Mouse (Mus musculus): ENCODE measurements around the gene Orm3. TPM values are rescaled to one million over a fixed set of nuclear protein-coding genes. Genes with fewer than 3 reads are reported as not detected.
A peak's percentile ranks its signal among the peaks of the same experiment; 100 is the strongest.
"Not testable (repeated sequence)": the region's sequence is repeated elsewhere in the genome, so short reads cannot be mapped to it uniquely, and the experiment has no call there.

Orm3 gene
- polyA plus RNA-seq (2014; fragmentation: Nextera tagmentation; extraction: Ambion mirVana), result not detected in 2 replicates

DNA sequence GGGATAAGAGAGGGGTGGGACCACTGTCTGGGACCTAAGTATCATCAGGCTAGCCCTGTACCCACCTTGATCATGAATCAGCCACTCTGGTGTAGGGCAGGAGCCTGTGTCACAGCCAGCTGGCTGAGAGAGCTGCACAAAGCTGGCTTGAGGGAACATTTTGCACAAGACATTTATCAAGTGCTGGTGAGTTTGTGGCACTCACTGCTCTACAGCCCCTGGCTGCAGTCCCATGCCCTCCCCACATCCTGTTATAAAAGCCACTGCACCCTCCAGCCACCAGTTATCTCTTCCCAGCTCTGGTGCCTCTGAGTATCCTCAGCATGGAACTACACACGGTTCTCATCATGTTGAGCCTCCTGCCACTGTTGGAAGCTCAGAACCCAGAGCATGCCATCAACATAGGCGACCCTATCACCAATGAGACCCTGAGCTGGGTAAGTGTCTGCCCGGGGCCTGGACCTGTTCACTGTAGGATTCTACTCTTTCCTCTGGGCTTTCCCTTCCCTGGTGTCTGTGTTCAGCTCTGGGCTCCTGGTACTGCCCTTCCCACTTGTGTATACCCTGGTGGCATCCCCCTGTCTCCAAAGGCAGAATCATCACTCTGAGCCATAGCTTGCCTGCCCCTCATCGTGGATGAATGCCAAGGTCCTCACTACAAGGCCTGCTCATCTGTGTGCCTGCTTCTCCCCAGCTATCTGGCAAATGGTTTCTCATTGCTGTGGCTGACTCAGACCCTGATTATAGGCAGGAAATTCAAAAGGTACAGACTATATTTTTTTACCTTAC is at the start of gene Orm3:
Gene Orm3, plus strand, starts transcription at position 286 of the 789 bp plus-strand sequence.
- no peak within 1 kb of the TSS for H3K9ac ChIP-seq (replicated peaks; ENCODE audit: low read depth, low read length)
- no peak within 1 kb of the TSS for H3K4me2 ChIP-seq (replicated peaks; ENCODE audit: low read depth, low read length)
- no peaks in the 10 kb centered on the region for H3K27me3 ChIP-seq (ENCODE audit: control insufficient read depth, insufficient read depth, low read length)
- H3K4me1 ChIP-seq (ENCODE audit: control insufficient read depth, insufficient read depth, low read length), result no peaks in the 10 kb centered on the region
- no peak within 1 kb of the TSS for H3K27ac ChIP-seq (ENCODE audit: low read length)
- 92% methylated on average over 4 of the region's 4 CpGs for WGBS
- no peaks in the 10 kb centered on the region for H3K9me3 ChIP-seq (ENCODE audit: control insufficient read depth, low read depth, low read length)
- H3K4me3 ChIP-seq (ENCODE audit: low read depth, low read length), result no peak within 1 kb of the TSS
- no peaks in the 10 kb centered on the region for H3K36me3 ChIP-seq (ENCODE audit: control insufficient read depth, insufficient read depth, low read length)
- no peak for ATAC-seq (ENCODE audit: insufficient number of reproducible peaks, insufficient read depth, low FRiP score, low read depth)

DNA sequence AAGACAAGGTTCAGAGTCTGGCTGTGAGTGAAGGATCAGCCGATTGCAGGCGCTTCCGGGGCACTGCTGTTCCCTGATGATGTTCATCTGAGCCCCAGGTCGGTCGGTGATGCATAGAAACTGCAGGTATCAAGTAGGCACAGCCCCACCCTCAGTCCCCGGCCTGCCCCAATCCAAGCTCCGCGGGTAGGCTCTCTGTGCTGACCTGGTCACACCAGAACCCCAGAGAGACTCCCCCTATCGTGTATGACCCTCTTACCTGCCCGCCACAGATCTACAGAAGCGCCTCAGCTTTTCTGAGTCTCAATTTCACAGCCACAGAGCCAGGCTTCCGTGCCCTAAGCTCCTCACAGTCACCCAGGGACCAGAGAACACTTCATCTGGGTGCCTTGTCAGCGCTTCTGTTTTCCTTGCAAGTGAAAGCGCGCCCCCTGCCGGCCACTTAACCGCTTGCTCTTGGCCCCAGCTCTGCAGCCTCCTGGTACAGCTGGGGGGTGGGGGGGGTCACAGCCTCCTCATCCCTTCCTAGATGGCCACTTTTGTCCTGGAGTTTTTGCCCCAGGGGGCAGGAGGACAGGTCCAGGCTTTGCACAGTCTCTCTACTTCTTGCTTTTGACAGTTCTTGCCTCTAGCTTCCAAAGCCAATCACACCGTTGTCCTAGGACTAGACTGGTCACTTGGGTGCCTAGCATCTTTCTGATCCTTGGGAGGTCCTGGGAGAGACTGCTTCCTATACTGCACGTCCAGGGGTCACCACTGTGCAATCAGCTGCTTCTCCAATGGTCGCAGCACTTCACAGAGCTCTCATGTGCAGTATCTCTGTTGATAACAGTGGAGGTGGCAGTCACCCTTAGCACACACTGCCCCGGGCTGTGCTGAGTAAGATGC is 48.5 kb upstream of the Orm3 start:
- Histone ChIP-seq H3K9me3 (ENCODE audit: control insufficient read depth, low read depth, low read length) (no peaks in the 10 kb centered on the region), H3K4me3 (ENCODE audit: low read depth, low read length) (no peak overlapping the region), H3K27me3 (ENCODE audit: control insufficient read depth, insufficient read depth, low read length) (no peaks in the 10 kb centered on the region), H3K9ac (replicated peaks; ENCODE audit: low read depth, low read length) (no peak overlapping the region), H3K36me3 (ENCODE audit: control insufficient read depth, insufficient read depth, low read length) (peaks cover 39% of the 10 kb centered on the region), H3K27ac (ENCODE audit: low read length) (no peak overlapping the region), H3K4me2 (replicated peaks; ENCODE audit: low read depth, low read length) (no peak overlapping the region), H3K4me1 (ENCODE audit: control insufficient read depth, insufficient read depth, low read length) (no peaks in the 10 kb centered on the region)
- ATAC-seq (ENCODE audit: insufficient number of reproducible peaks, insufficient read depth, low FRiP score, low read depth), result peak; percentile 16; the same call in 1 of the 2 replicates
- WGBS, result 34% methylated on average over 21 of the region's 21 CpGs

GRCm38 (mm10) chr4:63308316-63308715 is 47.6 kb upstream of the Orm3 start:
- Histone ChIP-seq H3K9ac (replicated peaks; ENCODE audit: low read depth, low read length) (no peak overlapping the region), H3K27ac (ENCODE audit: low read length) (no peak overlapping the region), H3K4me1 (ENCODE audit: control insufficient read depth, insufficient read depth, low read length) (no peaks in the 10 kb centered on the region), H3K4me2 (replicated peaks; ENCODE audit: low read depth, low read length) (no peak overlapping the region), H3K27me3 (ENCODE audit: control insufficient read depth, insufficient read depth, low read length) (no peaks in the 10 kb centered on the region), H3K36me3 (ENCODE audit: control insufficient read depth, insufficient read depth, low read length) (peaks cover 42% of the 10 kb centered on the region), H3K4me3 (ENCODE audit: low read depth, low read length) (no peak overlapping the region), H3K9me3 (ENCODE audit: control insufficient read depth, low read depth, low read length) (no peaks in the 10 kb centered on the region)
- 84% methylated on average over 3 of the region's 3 CpGs for WGBS
- ATAC-seq (ENCODE audit: insufficient number of reproducible peaks, insufficient read depth, low FRiP score, low read depth), result no peak

GRCm38 (mm10) chr4:63310247-63310855 is 45.6 kb upstream of the Orm3 start:
- Histone ChIP-seq H3K27ac (ENCODE audit: low read length) (no peak overlapping the region), H3K4me1 (ENCODE audit: control insufficient read depth, insufficient read depth, low read length) (no peaks in the 10 kb centered on the region), H3K4me3 (ENCODE audit: low read depth, low read length) (no peak overlapping the region), H3K4me2 (replicated peaks; ENCODE audit: low read depth, low read length) (no peak overlapping the region), H3K36me3 (ENCODE audit: control insufficient read depth, insufficient read depth, low read length) (peaks cover 42% of the 10 kb centered on the region), H3K9ac (replicated peaks; ENCODE audit: low read depth, low read length) (no peak overlapping the region), H3K9me3 (ENCODE audit: control insufficient read depth, low read depth, low read length) (no peaks in the 10 kb centered on the region), H3K27me3 (ENCODE audit: control insufficient read depth, insufficient read depth, low read length) (no peaks in the 10 kb centered on the region)
- WGBS, result 64% methylated on average over 10 of the region's 10 CpGs
- no peak for ATAC-seq (ENCODE audit: insufficient number of reproducible peaks, insufficient read depth, low FRiP score, low read depth)

GRCm38 (mm10) chr4:63311426-63311825 is 44.5 kb upstream of the Orm3 start:
- no peak overlapping the region for H3K27ac ChIP-seq (ENCODE audit: low read length)
- no peaks in the 10 kb centered on the region for H3K4me1 ChIP-seq (ENCODE audit: control insufficient read depth, insufficient read depth, low read length)
- H3K36me3 ChIP-seq (ENCODE audit: control insufficient read depth, insufficient read depth, low read length), result peaks cover 50% of the 10 kb centered on the region
- no peak overlapping the region for H3K4me2 ChIP-seq (replicated peaks; ENCODE audit: low read depth, low read length)
- no peak for ATAC-seq (ENCODE audit: insufficient number of reproducible peaks, insufficient read depth, low FRiP score, low read depth)
- 91% methylated on average over 7 of the region's 7 CpGs for WGBS
- no peak overlapping the region for H3K4me3 ChIP-seq (ENCODE audit: low read depth, low read length)
- H3K27me3 ChIP-seq (ENCODE audit: control insufficient read depth, insufficient read depth, low read length), result no peaks in the 10 kb centered on the region
- H3K9ac ChIP-seq (replicated peaks; ENCODE audit: low read depth, low read length), result no peak overlapping the region
- H3K9me3 ChIP-seq (ENCODE audit: control insufficient read depth, low read depth, low read length), result no peaks in the 10 kb centered on the region

DNA sequence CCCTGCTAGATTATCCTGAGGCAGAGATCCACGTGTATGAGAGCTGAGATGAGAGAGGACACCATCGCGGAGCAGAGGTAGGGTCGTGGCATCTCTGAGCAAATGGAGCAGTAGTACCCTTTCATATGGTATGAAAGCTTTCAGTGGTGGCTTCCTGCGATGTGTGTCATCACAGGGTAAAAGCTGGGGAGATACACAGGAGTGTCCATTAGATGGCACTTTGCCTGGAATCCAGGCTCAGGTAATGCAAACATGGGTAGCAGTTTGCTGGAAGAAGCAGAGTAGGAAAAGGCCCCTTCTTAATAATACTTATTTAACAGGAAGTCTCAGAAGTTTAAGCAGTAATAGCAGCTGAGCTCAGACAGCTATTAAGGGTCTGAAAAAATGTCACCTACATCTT is 41.9 kb upstream of the Orm3 start:
- no peak for ATAC-seq (ENCODE audit: insufficient number of reproducible peaks, insufficient read depth, low FRiP score, low read depth)
- Histone ChIP-seq H3K4me3 (ENCODE audit: low read depth, low read length) (no peak overlapping the region), H3K9me3 (ENCODE audit: control insufficient read depth, low read depth, low read length) (no peaks in the 10 kb centered on the region), H3K27me3 (ENCODE audit: control insufficient read depth, insufficient read depth, low read length) (no peaks in the 10 kb centered on the region), H3K27ac (ENCODE audit: low read length) (no peak overlapping the region), H3K4me2 (replicated peaks; ENCODE audit: low read depth, low read length) (no peak overlapping the region), H3K9ac (replicated peaks; ENCODE audit: low read depth, low read length) (no peak overlapping the region), H3K36me3 (ENCODE audit: control insufficient read depth, insufficient read depth, low read length) (peaks cover 62% of the 10 kb centered on the region), H3K4me1 (ENCODE audit: control insufficient read depth, insufficient read depth, low read length) (no peaks in the 10 kb centered on the region)
- WGBS, result 75% methylated on average over 5 of the region's 5 CpGs

- no peak overlapping the region for H3K27ac ChIP-seq (ENCODE audit: low read length)
- H3K4me2 ChIP-seq (replicated peaks; ENCODE audit: low read depth, low read length), result no peak overlapping the region
- no peak overlapping the region for H3K4me3 ChIP-seq (ENCODE audit: low read depth, low read length)
- peaks cover 59% of the 10 kb centered on the region for H3K36me3 ChIP-seq (ENCODE audit: control insufficient read depth, insufficient read depth, low read length)
- no peak overlapping the region for H3K9ac ChIP-seq (replicated peaks; ENCODE audit: low read depth, low read length)
- H3K9me3 ChIP-seq (ENCODE audit: control insufficient read depth, low read depth, low read length), result no peaks in the 10 kb centered on the region
- 67% methylated on average over 9 of the region's 9 CpGs for WGBS
- no peaks in the 10 kb centered on the region for H3K4me1 ChIP-seq (ENCODE audit: control insufficient read depth, insufficient read depth, low read length)
- no peaks in the 10 kb centered on the region for H3K27me3 ChIP-seq (ENCODE audit: control insufficient read depth, insufficient read depth, low read length)
- no peak for ATAC-seq (ENCODE audit: insufficient number of reproducible peaks, insufficient read depth, low FRiP score, low read depth)
Observed at GRCm38 (mm10) chr4:63316076-63316746, 39.8 kb upstream of the Orm3 start.

- not testable (repeated sequence) for H3K9me3 ChIP-seq (ENCODE audit: control insufficient read depth, low read depth, low read length); H3K4me2 ChIP-seq (replicated peaks; ENCODE audit: low read depth, low read length); H3K4me3 ChIP-seq (ENCODE audit: low read depth, low read length); H3K4me1 ChIP-seq (ENCODE audit: control insufficient read depth, insufficient read depth, low read length); H3K27me3 ChIP-seq (ENCODE audit: control insufficient read depth, insufficient read depth, low read length); H3K27ac ChIP-seq (ENCODE audit: low read length); ATAC-seq (ENCODE audit: insufficient number of reproducible peaks, insufficient read depth, low FRiP score, low read depth); H3K9ac ChIP-seq (replicated peaks; ENCODE audit: low read depth, low read length)
- H3K36me3 ChIP-seq (ENCODE audit: control insufficient read depth, insufficient read depth, low read length), result peaks cover 63% of the 10 kb centered on the region
- 17% methylated on average over 3 of the region's 3 CpGs for WGBS
Observed at GRCm38 (mm10) chr4:63319566-63319965, 36.4 kb upstream of the Orm3 start.
